Mouse (Mus musculus) hindbrain, embryonic 10.5 days (tissue): ENCODE results near the gene Zfp771. TPM values are rescaled to one million over a fixed set of nuclear protein-coding genes. Genes with fewer than 3 reads are reported as not detected.
"Not testable (repeated sequence)": the region's sequence is repeated elsewhere in the genome, so short reads cannot be mapped to it uniquely, and the experiment has no call there.

Source experiments
- DNase-seq: peaks from one replicate; pipeline ENCODE4 v3.0.0-alpha.2; 2017; ENCODE audit warnings: low spot score
- H3K27ac ChIP-seq: fragments of 300-500 bp; sonication (generic); 2 replicates; pipeline ENCODE4 v1.5.1; 2016; ENCODE audit warnings: mild to moderate bottlenecking, moderate library complexity
- H3K27me3 ChIP-seq: fragments of 300-500 bp; sonication (generic); 2 replicates; pipeline ENCODE4 v1.6.1; 2016; ENCODE audit warnings: mild to moderate bottlenecking; ENCODE audit not compliant: poor library complexity, insufficient read depth, severe bottlenecking
- H3K36me3 ChIP-seq: fragments of 300-500 bp; sonication (generic); 2 replicates; pipeline ENCODE4 v1.6.1; 2016; ENCODE audit warnings: mild to moderate bottlenecking, moderate library complexity
- H3K4me1 ChIP-seq: fragments of 300-500 bp; sonication (generic); replicated peaks from 2 replicates; pipeline ENCODE4 v1.6.1; 2016; ENCODE audit warnings: mild to moderate bottlenecking
- H3K4me3 ChIP-seq: fragments of 300-500 bp; sonication (generic); 2 replicates; pipeline ENCODE4 v1.5.1; 2016; ENCODE audit warnings: mild to moderate bottlenecking, moderate library complexity
- H3K9me3 ChIP-seq: fragments of 300-500 bp; sonication (generic); 2 replicates; pipeline ENCODE4 v1.6.1; 2016; ENCODE audit warnings: mild to moderate bottlenecking, moderate library complexity
- WGBS: fragments of 180-500 bp; shearing (Covaris S2); methylation state at CpG from one replicate; pipeline ENCODE4 v1.1.7; 2016; 5-methylcytosine and 5-hydroxymethylcytosine counted together
- polyA plus RNA-seq: library from polyadenylated mRNA; unstranded; fragments of >200 nt; fragmentation: Nextera tagmentation; extraction: Ambion mirVana; gene quantifications from 2 replicates; pipeline ENCODE4 v1.2.1, GENCODE M21; 2016

The Zfp771 gene
- polyA plus RNA-seq, 1 experiment from 2014 or later, result 70.1 TPM

DNA sequence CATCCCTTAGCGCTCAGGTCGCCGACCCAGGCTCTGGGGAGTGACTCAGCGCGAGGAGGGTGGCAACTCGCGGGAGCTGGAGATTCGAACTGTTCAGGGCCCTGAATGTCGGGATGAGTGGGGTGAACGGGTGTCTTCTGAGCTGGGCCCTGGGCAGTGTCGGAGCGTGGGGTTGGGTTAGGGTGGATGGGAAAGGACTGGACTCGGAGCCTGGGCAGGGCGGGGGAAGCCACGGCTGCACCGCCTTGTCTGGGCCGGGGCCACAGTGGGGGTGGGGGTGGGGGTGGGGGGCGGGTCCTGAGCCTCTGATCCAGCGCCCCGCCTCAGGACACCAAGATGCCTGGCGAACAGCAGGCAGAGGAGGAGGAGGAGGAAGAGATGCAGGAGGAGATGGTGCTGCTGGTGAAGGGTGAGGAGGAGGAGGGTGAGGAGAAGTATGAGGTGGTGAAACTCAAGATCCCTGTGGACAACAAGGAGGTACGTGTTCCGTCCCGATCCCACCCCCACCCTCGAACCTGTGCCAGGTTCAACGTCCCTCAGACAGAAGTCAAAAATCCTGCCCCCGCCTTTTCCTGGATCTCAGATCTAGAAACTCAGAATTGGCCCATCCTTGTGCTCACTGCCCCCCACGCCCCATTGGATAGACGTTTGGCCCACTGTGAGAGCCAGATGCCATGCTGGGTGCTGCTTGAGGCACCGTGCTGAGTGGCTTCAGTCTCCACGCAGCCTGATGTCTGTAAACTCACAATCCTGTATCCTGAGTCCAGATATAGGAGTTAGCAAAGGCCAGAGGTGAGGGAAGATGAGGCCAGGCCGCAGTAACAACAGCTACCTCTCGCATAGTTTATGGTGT lies 810 bp downstream of the Zfp771 start:
- 11% methylated on average over 33 of the region's 33 CpGs for WGBS
- no peak for DNase-seq
- peaks cover 35% of the 10 kb centered on the region for H3K4me1 ChIP-seq
- peaks cover 49% of the 10 kb centered on the region for H3K36me3 ChIP-seq
- H3K27ac ChIP-seq, result peak overlapping the region; percentile 97
- no peaks in the 10 kb centered on the region for H3K27me3 ChIP-seq
- 0 out of 2 replicates have a peak, but pooled peaks cover 3% of the 10 kb centered on the region for H3K9me3 ChIP-seq
- peak overlapping the region; percentile 86 for H3K4me3 ChIP-seq

DNA sequence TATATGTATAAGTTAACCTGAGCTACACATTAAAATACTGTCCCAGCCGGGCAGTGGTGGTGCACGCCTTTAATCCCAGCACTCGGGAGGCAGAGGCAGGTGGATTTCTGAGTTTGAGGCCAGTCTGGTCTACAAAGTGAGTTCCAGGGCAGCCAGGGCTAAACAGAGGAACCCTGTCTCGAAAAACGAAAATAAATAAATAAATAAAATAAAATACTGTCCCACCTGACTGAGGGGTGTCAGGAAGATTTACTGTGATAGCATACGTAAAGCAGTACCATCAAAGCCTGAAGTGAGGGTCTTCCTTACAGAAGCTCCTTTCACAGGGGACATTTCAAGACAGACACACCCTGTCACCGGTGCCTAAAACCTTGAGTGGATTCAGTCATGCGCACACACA lies 6.4 kb downstream of the Zfp771 start:
- peaks cover 29% of the 10 kb centered on the region for H3K4me1 ChIP-seq
- not testable (repeated sequence) for H3K27ac ChIP-seq, H3K27me3 ChIP-seq, H3K9me3 ChIP-seq, H3K4me3 ChIP-seq, DNase-seq
- 92% methylated on average over 8 of the region's 8 CpGs for WGBS
- peaks cover 62% of the 10 kb centered on the region for H3K36me3 ChIP-seq

DNA sequence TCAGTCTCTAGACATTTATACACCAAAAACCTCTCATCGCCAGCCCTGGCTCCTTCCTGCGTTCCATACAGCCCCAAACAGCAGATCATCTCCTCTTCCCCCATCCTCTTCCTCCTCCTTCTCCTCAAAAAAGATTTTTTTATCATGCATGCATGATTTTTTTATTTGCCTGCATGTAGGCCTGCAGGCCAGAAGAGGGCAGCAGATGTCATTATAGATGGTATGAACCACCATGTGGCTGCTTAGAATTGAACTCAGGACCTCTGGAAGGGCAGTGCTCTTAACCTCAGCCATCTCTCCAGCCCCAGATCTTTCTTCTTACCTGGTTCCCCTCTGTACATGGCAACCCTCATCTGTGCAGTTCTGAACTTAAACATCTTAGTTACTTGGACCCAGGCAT lies 8.3 kb downstream of the Zfp771 start:
- no peaks in the 10 kb centered on the region for H3K27me3 ChIP-seq
- peak; percentile 27 for DNase-seq
- H3K9me3 ChIP-seq, result no peaks in the 10 kb centered on the region
- H3K27ac ChIP-seq, result no peak overlapping the region
- H3K4me1 ChIP-seq, result peaks cover 16% of the 10 kb centered on the region
- H3K4me3 ChIP-seq, result no peak overlapping the region
- 86% methylated on average over 2 of the region's 2 CpGs for WGBS
- peaks cover 64% of the 10 kb centered on the region for H3K36me3 ChIP-seq

DNA sequence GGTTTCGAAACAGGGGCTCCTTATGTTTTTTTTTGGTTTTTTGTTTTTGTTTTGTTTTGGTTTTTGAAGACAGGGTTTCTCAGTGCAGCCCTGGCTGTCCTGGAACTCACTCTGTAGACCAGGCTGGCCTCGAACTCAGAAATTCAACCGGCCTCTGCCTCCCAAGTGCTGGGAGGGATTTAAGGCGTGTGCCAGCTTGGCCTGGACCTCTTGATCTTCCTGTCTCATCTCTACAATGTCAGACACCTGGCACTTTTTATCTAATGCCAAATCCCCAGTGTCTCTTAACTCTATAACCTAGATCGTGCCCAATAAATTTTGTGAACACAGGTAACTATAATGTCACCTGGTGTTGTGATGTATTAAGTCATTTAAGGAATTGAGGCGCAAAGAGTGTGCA lies 9.3 kb downstream of the Zfp771 start:
- peak overlapping the region; percentile 65 for H3K4me3 ChIP-seq
- peaks cover 16% of the 10 kb centered on the region for H3K4me1 ChIP-seq
- no peak for DNase-seq
- H3K27ac ChIP-seq, result peak overlapping the region; percentile 91
- no peaks in the 10 kb centered on the region for H3K27me3 ChIP-seq
- 84% methylated on average over 6 of the region's 6 CpGs for WGBS
- peaks cover 64% of the 10 kb centered on the region for H3K36me3 ChIP-seq
- H3K9me3 ChIP-seq, result no peaks in the 10 kb centered on the region

DNA sequence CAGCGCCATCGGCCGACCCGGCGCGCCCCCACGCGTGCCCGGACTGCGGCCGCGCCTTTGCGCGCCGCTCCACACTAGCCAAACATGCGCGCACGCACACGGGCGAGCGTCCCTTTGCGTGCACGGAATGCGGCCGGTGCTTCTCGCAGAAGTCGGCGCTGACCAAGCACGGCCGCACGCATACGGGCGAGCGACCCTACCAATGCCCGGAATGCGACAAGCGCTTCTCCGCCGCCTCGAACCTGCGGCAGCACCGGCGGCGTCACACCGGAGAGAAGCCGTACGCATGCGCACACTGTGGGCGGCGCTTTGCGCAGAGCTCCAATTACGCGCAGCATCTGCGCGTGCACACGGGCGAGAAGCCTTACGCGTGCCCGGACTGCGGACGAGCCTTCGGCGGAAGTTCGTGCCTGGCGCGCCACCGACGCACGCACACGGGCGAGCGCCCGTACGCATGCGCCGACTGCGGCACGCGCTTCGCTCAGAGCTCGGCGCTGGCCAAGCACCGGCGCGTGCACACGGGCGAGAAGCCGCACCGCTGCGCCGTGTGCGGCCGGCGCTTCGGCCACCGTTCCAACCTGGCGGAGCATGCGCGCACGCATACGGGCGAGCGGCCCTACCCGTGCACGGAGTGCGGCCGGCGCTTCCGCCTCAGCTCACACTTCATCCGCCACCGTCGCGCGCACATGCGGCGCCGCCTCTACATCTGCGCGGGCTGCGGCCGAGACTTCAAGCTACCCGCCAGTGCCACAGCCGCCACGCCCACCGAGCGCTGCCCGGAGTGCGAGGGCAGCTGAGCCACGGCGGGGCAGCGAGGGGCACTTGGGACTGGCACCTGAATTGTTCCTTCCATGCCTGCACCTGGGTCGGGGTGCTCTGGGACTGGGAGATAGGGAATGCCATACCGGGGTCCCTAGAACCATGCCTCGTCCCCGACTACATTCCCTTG lies 10.0 kb downstream of the Zfp771 start:
- Histone ChIP-seq H3K27ac (peak overlapping the region; percentile 91), H3K4me3 (peak overlapping the region; percentile 65), H3K9me3 (no peaks in the 10 kb centered on the region), H3K36me3 (peaks cover 65% of the 10 kb centered on the region), H3K27me3 (no peaks in the 10 kb centered on the region), H3K4me1 (peaks cover 22% of the 10 kb centered on the region)
- WGBS, result 1% methylated on average over 136 of the region's 136 CpGs
- DNase-seq, result peak; percentile 94

DNA sequence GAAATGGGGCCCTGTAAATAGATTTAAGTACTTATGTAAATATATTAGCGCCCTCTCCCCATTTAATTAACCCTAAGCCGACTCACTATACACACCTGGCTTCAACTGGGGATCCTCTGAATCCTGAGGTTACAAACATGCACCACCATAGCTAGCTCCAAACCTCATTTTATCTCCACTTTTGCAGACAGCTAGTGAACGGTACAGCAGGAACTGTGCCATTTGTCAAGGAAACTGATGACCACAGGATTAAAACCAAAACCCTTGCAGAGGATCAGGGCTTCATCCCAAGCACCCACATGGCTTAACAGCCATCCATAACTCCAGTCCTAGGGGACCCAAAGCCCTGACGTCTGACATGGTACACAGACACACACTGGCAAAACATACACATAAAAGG lies 10.9 kb downstream of the Zfp771 start:
- no peaks in the 10 kb centered on the region for H3K9me3 ChIP-seq
- H3K27ac ChIP-seq, result peak overlapping the region; percentile 91
- peaks cover 56% of the 10 kb centered on the region for H3K36me3 ChIP-seq
- DNase-seq, result no peak
- H3K4me1 ChIP-seq, result peaks cover 31% of the 10 kb centered on the region
- peak overlapping the region; percentile 65 for H3K4me3 ChIP-seq
- 38% methylated on average over 4 of the region's 4 CpGs for WGBS
- H3K27me3 ChIP-seq, result no peaks in the 10 kb centered on the region

DNA sequence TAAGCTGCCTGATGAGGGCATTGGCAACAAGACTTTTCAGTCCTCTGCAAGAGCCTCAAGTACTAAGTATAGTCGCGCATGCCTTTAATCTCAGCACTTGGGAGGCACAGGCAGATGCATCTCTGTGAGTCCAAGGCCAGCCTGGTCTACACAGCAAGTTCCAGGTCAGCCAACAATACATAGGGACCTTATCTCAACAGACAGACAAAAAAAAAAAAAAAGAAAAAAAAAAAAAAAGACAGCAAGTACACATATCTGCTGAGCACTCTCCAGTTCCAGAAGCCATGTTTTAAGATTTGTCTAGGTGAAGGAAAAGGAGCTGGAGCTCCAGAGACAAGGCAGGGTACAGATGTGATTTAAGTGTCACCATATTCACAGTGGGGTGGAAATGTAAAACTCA lies 11.9 kb downstream of the Zfp771 start:
- DNase-seq, result no peak
- Histone ChIP-seq H3K4me3 (no peak overlapping the region), H3K9me3 (no peaks in the 10 kb centered on the region), H3K36me3 (peaks cover 48% of the 10 kb centered on the region), H3K27me3 (no peaks in the 10 kb centered on the region), H3K27ac (no peak overlapping the region), H3K4me1 (peaks cover 35% of the 10 kb centered on the region)
- 87% methylated on average over 2 of the region's 2 CpGs for WGBS

DNA sequence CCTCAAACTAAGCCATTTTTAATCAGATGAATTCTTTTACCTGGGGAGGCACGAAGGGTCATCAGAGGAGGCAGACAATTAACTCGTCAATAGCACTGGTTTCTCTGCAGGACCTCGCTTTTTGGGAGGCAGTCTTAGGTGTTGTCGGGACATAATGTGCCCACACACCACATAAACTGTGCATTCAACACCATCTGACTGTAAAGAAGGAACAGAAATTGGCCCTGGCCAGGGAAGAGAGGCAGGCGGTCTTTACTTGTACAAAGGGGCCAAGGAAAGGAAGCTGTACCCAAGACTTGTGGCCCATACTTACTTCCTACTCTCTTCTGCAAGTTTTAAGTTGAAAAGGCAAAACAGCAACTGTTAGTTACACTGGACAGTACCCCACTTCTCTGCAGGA lies 12.4 kb downstream of the Zfp771 start:
- H3K27me3 ChIP-seq, result no peaks in the 10 kb centered on the region
- 92% methylated on average over 5 of the region's 5 CpGs for WGBS
- H3K36me3 ChIP-seq, result peaks cover 44% of the 10 kb centered on the region
- H3K27ac ChIP-seq, result no peak overlapping the region
- no peak for DNase-seq
- H3K4me1 ChIP-seq, result peaks cover 40% of the 10 kb centered on the region
- no peaks in the 10 kb centered on the region for H3K9me3 ChIP-seq
- no peak overlapping the region for H3K4me3 ChIP-seq

DNA sequence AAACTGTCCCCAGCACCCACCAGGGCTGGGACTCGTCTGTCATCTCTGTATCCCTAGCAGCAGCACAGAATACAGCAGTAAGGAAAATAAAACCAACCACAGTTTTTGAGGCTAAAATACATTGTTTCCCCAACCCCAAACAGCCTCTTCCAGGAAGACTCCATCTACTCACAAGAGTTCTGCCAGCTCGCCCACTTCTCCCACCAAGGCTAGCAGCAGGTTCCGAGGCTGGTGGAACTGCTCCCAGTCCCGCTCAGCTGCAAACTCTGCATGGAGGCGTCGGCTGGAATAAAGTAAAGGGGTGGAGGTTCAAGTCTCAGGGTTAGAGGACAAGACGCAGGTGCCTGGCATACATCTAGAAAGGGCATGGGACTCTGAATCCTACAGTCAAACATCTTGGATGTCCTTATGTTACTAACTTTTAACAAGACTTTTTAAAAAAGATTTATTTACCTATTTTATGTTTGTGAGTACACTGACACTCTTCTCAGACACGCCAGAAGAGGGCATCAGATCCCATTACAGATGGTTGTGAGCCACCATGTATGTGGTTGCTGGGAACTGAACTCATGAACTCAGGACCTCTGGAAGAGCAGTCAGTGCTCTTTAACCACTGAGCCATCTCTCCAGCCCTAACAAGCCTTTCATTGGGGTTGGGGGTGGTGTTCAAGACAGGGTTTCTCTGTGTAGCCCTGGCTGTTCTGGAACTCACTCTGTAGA lies 15.3 kb downstream of the Zfp771 start:
- Histone ChIP-seq H3K4me1 (peaks cover 33% of the 10 kb centered on the region), H3K36me3 (peaks cover 36% of the 10 kb centered on the region), H3K4me3 (peak overlapping the region; percentile 72), H3K27ac (peak overlapping the region; percentile 88), H3K27me3 (no peaks in the 10 kb centered on the region), H3K9me3 (no peaks in the 10 kb centered on the region)
- no peak for DNase-seq
- WGBS, result 76% methylated on average over 8 of the region's 8 CpGs

DNA sequence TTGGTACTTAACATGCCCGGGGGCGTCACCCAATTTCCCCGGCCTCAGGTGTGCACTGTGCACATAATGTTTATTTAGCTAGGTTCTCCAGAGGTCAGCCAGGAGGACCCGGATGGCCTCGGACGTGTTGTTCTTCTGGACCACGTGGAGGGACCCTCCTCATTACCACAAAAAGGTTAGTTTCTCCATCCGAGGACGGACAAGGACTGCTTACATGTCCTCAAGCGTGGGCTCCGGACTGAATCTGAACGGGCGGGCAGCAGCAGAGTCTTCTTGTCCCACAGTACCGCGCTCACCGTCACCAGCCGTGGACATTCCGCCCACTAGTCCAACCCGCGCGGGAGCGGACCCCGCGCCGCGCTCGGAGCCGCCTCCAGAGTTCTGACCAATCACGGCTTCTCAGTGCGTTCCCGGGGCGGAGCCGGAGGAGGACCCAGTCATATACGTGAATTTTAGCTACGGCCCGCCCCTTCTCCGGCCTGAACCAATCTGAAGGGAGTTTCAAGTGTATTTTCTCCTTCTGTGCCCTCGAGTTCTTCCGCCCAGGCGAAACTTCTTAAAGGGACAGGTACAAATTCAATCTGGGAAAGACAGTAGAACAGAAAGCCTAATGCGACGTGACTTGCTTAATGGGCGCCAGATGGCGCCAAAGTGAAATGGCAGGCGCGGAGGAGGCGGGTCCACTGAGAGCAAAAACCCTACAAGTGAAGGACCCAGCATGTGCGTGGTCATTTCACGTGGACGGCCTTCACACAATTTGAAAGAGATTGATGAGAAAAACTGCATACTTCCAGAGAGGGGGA lies 16.4 kb downstream of the Zfp771 start, which contains the start of gene Dctpp1:
Gene Dctpp1 (minus strand): TSS at position 401 of the 803 bp plus-strand sequence.
- peaks cover 34% of the 10 kb centered on the region for H3K36me3 ChIP-seq
- DNase-seq, result peak; percentile 98
- no peaks in the 10 kb centered on the region for H3K27me3 ChIP-seq
- H3K4me1 ChIP-seq, result peaks cover 24% of the 10 kb centered on the region
- H3K27ac ChIP-seq, result peak within 1 kb of the TSS; percentile 88
- peak within 1 kb of the TSS; percentile 72 for H3K4me3 ChIP-seq
- no peaks in the 10 kb centered on the region for H3K9me3 ChIP-seq
- under 1% methylated on average over 50 of the region's 50 CpGs for WGBS

DNA sequence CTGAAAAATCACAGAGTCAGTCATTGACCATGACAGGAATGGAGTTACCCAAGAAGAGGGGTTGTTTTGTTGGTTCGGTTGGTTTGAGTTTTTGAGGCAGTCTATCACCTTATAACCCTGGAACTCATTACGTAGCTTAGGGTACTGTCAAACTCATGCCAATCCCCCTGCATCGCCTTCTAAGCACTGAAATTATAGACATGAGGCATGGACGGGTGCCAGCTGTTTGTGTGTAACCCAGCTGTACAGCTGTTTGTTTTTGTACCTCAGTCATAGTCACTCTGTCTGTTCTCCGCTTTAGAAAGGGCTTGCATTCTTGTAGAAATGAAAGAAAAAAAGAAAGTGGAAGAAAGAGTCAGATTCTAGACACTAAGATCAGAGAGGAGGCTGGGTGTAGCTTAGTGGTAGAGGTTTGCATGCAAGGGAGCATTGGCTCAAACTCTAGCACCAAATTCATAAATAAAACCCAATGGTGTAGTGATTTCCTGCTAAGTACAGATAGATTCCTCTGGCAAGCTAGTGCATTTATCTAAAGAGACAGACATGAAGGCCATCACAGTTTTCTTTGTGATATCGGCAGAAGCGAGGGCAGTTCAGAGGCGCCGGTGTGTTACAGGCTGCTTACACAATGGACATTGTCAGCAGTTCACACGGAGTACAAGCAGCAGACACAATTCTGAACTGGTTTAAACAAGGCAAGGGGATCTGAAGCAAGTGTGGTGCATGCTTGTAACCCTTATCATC lies 18.3 kb downstream of the Zfp771 start:
- Histone ChIP-seq H3K4me1 (peaks cover 24% of the 10 kb centered on the region), H3K27me3 (no peaks in the 10 kb centered on the region), H3K36me3 (peaks cover 16% of the 10 kb centered on the region), H3K27ac (no peak overlapping the region), H3K4me3 (no peak overlapping the region), H3K9me3 (no peaks in the 10 kb centered on the region)
- 86% methylated on average over 10 of the region's 10 CpGs for WGBS
- DNase-seq, result no peak
